Mouse (Mus musculus) stomach, adult 2 months (tissue): ENCODE measurements around the gene Dnajc15. TPM values are rescaled to one million over a fixed set of nuclear protein-coding genes. Genes with fewer than 3 reads are reported as not detected.

Source experiments
- polyA plus RNA-seq: library from polyadenylated mRNA; depleted of rRNA; stranded (reverse); fragments of >200 nt; gene quantifications from 2 replicates; pipeline ENCODE4 v1.2.3, GENCODE M21; 2012; rRNA removed

Gene Dnajc15
- 1.6 and 2.3 TPM in 2 replicates for polyA plus RNA-seq

GRCm38 (mm10) chr14:77874304-77875241 is at the start of gene Dnajc15:
Gene Dnajc15, minus strand, starts transcription at chr14:77875125.

GRCm38 (mm10) chr14:77904171-77904762 is 29.3 kb upstream of the Dnajc15 start, which contains the start of gene Epsti1:
Gene Epsti1, plus strand, starts transcription at chr14:77904239.

Other genes starting within 250 kb of the Dnajc15 start
- 0.96 and 0.97 TPM in 2 replicates for gene Epsti1, start 29.1 kb upstream of the Dnajc15 start, polyA plus RNA-seq
- gene Fam216b, start 213.9 kb upstream of the Dnajc15 start, polyA plus RNA-seq = not detected in 2 replicates